Mouse (Mus musculus) CH12.LX (cell line): ENCODE data around the gene Fgd1.

ENCODE experiments used
- CHD2 ChIP-seq: IDR thresholded peaks from 2 replicates; pipeline ENCODE4 v1.6.1; 2011; ENCODE audit warnings: low read length, improper control_type of control experiment
- CTCF ChIP-seq, 2 experiments: IDR thresholded peaks in 1 of 2; conservative IDR thresholded peaks in 1 of 2; 2 replicates each; pipeline ENCODE4 v1.5.1; 2011 to 2012; ENCODE audit warnings: low read depth in 2 of 2, low read length in 2 of 2, improper control_type of control experiment in 1 of 2, inconsistent platforms in 1 of 2, mild to moderate bottlenecking in 1 of 2, moderate library complexity in 1 of 2
- EP300 ChIP-seq: IDR thresholded peaks from 2 replicates; pipeline ENCODE4 v1.6.1; 2011; ENCODE audit warnings: low read length, improper control_type of control experiment
- ETS1 ChIP-seq: conservative IDR thresholded peaks from 2 replicates; pipeline ENCODE4 v1.6.1; 2012; ENCODE audit warnings: low read depth, mild to moderate bottlenecking, inconsistent platforms, low read length, improper control_type of control experiment, moderate library complexity
- MYC ChIP-seq: IDR thresholded peaks from 2 replicates; pipeline ENCODE4 v1.6.1; 2011; ENCODE audit warnings: low read depth, mild to moderate bottlenecking, improper control_type of control experiment, low read length
- NRF1 ChIP-seq: IDR thresholded peaks from 2 replicates; pipeline ENCODE4 v1.6.1; 2014; ENCODE audit warnings: low read depth, mild to moderate bottlenecking, inconsistent platforms, low read length, improper control_type of control experiment, moderate library complexity
- POLR2A ChIP-seq: IDR thresholded peaks from 2 replicates; pipeline ENCODE4 v1.6.1; 2011; ENCODE audit warnings: low read depth, mild to moderate bottlenecking, improper control_type of control experiment, low read length
- ZMIZ1 ChIP-seq: IDR thresholded peaks from 2 replicates; pipeline ENCODE4 v1.6.1; 2012; ENCODE audit warnings: low read depth, mild to moderate bottlenecking, inconsistent platforms, low read length, improper control_type of control experiment
- ZNF384 ChIP-seq: IDR thresholded peaks from 2 replicates; pipeline ENCODE4 v1.6.1; 2012; ENCODE audit warnings: low read depth, low read length, improper control_type of control experiment, inconsistent platforms

- TF ChIP-seq POLR2A (no peak), CHD2 (no peak), CTCF (conservative IDR thresholded peaks at IDR 0.05 in 1 of 2, IDR thresholded peaks at IDR 0.05 in 1 of 2; ENCODE audit: low read depth in 2 of 2, low read length in 2 of 2) (no peak), NRF1 (no peak), ETS1 (no peak), ZNF384 (no peak), MYC (no peak), EP300 (no peak), ZMIZ1 (no peak)
Observed at GRCm38 (mm10) chrX:151050337-151050736, 4.4 kb downstream of the Fgd1 start.
